Mouse (Mus musculus) testis, postnatal 10 days (tissue): ENCODE data around the gene Cercam.

Experiments used
- DNase-seq: peaks from one replicate; pipeline ENCODE4 v3.0.0; 2021; ENCODE audit warnings: low spot score

Cercam gene

GRCm38 (mm10) chr2:29868949-29869645 is at the start of gene Cercam:
TSS of gene Cercam (plus strand) at chr2:29869164.
- DNase-seq: peak; percentile 91

- DNase-seq: no peak
These were observed 49.6 kb upstream of the Cercam start for GRCm38 (mm10) chr2:29819363-29819762.

GRCm38 (mm10) chr2:29820025-29820817 is 48.7 kb upstream of the Cercam start, which contains the start of gene Urm1:
TSS of gene Urm1 (plus strand) at chr2:29820075.
- peak; percentile 81 for DNase-seq

GRCm38 (mm10) chr2:29826318-29826925 is 42.5 kb upstream of the Cercam start:
- DNase-seq: no peak

GRCm38 (mm10) chr2:29826926-29827708 is 41.8 kb upstream of the Cercam start:
- peak; percentile 93 for DNase-seq

- no peak for DNase-seq
These were observed 41.3 kb upstream of the Cercam start for GRCm38 (mm10) chr2:29827709-29828024.

- no peak for DNase-seq
These were observed 37.9 kb upstream of the Cercam start for GRCm38 (mm10) chr2:29831106-29831505.

- no peak for DNase-seq
These were observed 35.2 kb upstream of the Cercam start for GRCm38 (mm10) chr2:29833796-29834195.

GRCm38 (mm10) chr2:29835391-29835899 is 33.5 kb upstream of the Cercam start:
- no peak for DNase-seq

- DNase-seq: no peak
These were observed 29.5 kb upstream of the Cercam start for GRCm38 (mm10) chr2:29839460-29839859.

- DNase-seq: no peak
These were observed 25.5 kb upstream of the Cercam start for GRCm38 (mm10) chr2:29843231-29844105.

GRCm38 (mm10) chr2:29844115-29844514 is 24.8 kb upstream of the Cercam start:
- no peak for DNase-seq

GRCm38 (mm10) chr2:29844661-29845060 is 24.3 kb upstream of the Cercam start:
- DNase-seq: no peak

GRCm38 (mm10) chr2:29845636-29846035 is 23.3 kb upstream of the Cercam start:
- DNase-seq: no peak

- DNase-seq: no peak
These were observed 22.7 kb upstream of the Cercam start for GRCm38 (mm10) chr2:29846061-29846853.

- DNase-seq: no peak
These were observed 22.1 kb upstream of the Cercam start for GRCm38 (mm10) chr2:29846911-29847310.

- no peak for DNase-seq
These were observed 19.9 kb upstream of the Cercam start for GRCm38 (mm10) chr2:29849041-29849440.

- no peak for DNase-seq
These were observed 19.0 kb upstream of the Cercam start for GRCm38 (mm10) chr2:29849841-29850480.

- no peak for DNase-seq
These were observed 15.9 kb upstream of the Cercam start for GRCm38 (mm10) chr2:29852957-29853485.
